Mouse (Mus musculus): ENCODE results near the gene Mr1.

Mr1 gene

GRCm38 (mm10) chr1:155127429-155127934 is 19.1 kb downstream of the Mr1 start:
- no peak for DNase-seq (ENCODE audit: low spot score)

GRCm38 (mm10) chr1:155126716-155127115 is 19.9 kb downstream of the Mr1 start:
- DNase-seq (ENCODE audit: low spot score) = no peak

- no peak for DNase-seq (ENCODE audit: low spot score)
Observed at GRCm38 (mm10) chr1:155124397-155124796, 22.2 kb downstream of the Mr1 start.

- no peak for DNase-seq (ENCODE audit: low spot score)
Observed at GRCm38 (mm10) chr1:155121977-155122939, 24.4 kb downstream of the Mr1 start.

GRCm38 (mm10) chr1:155119719-155120118 is 26.9 kb downstream of the Mr1 start:
- DNase-seq (ENCODE audit: low spot score) = no peak

GRCm38 (mm10) chr1:155113946-155114345 is 32.7 kb downstream of the Mr1 start:
- DNase-seq (ENCODE audit: low spot score) = no peak

GRCm38 (mm10) chr1:155112875-155113274 is 33.7 kb downstream of the Mr1 start:
- DNase-seq (ENCODE audit: low spot score) = no peak

GRCm38 (mm10) chr1:155112118-155112517 is 34.5 kb downstream of the Mr1 start:
- DNase-seq (ENCODE audit: low spot score) = no peak

- DNase-seq (ENCODE audit: low spot score) = no peak
Observed at GRCm38 (mm10) chr1:155111491-155111890, 35.1 kb downstream of the Mr1 start.

- no peak for DNase-seq (ENCODE audit: low spot score)
Observed at GRCm38 (mm10) chr1:155109387-155110350, 36.9 kb downstream of the Mr1 start.

- no peak for DNase-seq (ENCODE audit: low spot score)
Observed at GRCm38 (mm10) chr1:155108412-155108811, 38.2 kb downstream of the Mr1 start.

GRCm38 (mm10) chr1:155107843-155108242 is 38.8 kb downstream of the Mr1 start:
- no peak for DNase-seq (ENCODE audit: low spot score)

GRCm38 (mm10) chr1:155106310-155106709 is 40.3 kb downstream of the Mr1 start:
- DNase-seq (ENCODE audit: low spot score) = no peak

- no peak for DNase-seq (ENCODE audit: low spot score)
Observed at GRCm38 (mm10) chr1:155103991-155104390, 42.6 kb downstream of the Mr1 start.

- DNase-seq (ENCODE audit: low spot score) = no peak
Observed at GRCm38 (mm10) chr1:155102631-155103030, 44.0 kb downstream of the Mr1 start.

- peak; percentile 92 for DNase-seq (ENCODE audit: low spot score)
Observed at GRCm38 (mm10) chr1:155099280-155099848, 47.2 kb downstream of the Mr1 start, which contains the start of gene Ier5. Ier5 (minus strand) TSS chr1:155099636.

GRCm38 (mm10) chr1:155098486-155099279 is 47.9 kb downstream of the Mr1 start:
- peak; percentile 49 for DNase-seq (ENCODE audit: low spot score)

GRCm38 (mm10) chr1:155097931-155098485 is 48.6 kb downstream of the Mr1 start:
- peak; percentile 37 for DNase-seq (ENCODE audit: low spot score)

- no peak for DNase-seq (ENCODE audit: low spot score)
Observed at GRCm38 (mm10) chr1:155097354-155097753, 49.3 kb downstream of the Mr1 start.

- no peak for DNase-seq (ENCODE audit: low spot score)
Observed at GRCm38 (mm10) chr1:155096620-155097261, 49.9 kb downstream of the Mr1 start.

Measured in urinary bladder, postnatal 25 days (tissue).